Mouse (Mus musculus) spleen, adult 2 months (tissue): ENCODE measurements around the gene Ntrk3.

Source experiments
- CTCF ChIP-seq: fragments of 200-500 bp; IDR thresholded peaks from 2 replicates; pipeline ENCODE4 v1.5.1; 2011; ENCODE audit warnings: mild to moderate bottlenecking, inconsistent platforms; ENCODE audit not compliant: insufficient read depth, insufficient read length, insufficient replicate concordance; ENCODE audit errors: extremely low read depth
- POLR2A ChIP-seq: fragments of 200-500 bp; IDR thresholded peaks from 2 replicates; pipeline ENCODE4 v1.6.1; 2011; ENCODE audit warnings: low read depth, low read length, inconsistent platforms

- no peak for TF ChIP-seq CTCF
- no peak for TF ChIP-seq POLR2A
Observed at GRCm38 (mm10) chr7:78598147-78598546, 139.7 kb downstream of the Ntrk3 start.
